ENCODE assay signal across 15 mouse cellular contexts in the genomic region with DNA sequence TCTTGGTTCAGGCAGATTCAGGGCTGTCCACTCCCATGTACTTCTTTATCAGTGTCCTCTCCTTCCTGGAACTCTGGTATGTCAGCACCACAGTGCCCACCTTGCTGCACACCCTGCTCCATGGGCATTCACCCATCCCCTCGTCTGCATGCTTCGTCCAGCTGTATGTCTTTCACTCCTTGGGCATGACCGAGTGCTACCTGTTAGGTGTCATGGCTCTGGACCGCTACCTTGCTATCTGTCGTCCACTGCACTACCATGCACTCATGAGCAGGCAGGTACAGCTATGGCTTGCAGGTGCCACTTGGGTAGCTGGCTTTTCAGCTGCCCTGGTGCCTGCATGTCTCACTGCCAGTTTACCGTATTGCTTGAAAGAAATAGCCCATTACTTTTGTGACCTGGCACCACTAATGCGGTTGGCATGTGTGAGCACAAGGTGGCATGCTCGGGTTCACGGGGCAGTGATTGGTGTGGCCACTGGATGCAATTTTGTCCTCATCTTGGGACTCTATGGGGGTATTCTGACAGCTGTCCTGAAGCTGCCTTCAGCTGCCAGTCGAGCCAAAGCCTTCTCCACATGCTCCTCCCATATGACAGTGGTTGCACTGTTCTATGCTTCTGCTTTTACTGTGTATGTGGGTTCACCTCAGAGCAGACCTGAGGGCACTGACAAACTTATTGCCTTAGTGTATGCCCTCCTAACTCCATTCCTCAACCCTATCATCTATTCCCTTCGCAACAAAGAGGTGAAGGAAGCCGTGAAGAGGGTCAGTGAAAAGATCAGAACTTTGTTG. TPM values are rescaled to one million over a fixed set of nuclear protein-coding genes. Genes with fewer than 3 reads are reported as not detected.
"Had no signal": no experiment of that assay in that cellular context is flagged by ENCODE, and none has a peak within 500 bp of the region (broad histone marks: within the 10 kb centered on the region; RNA-seq: fewer than 3 reads in every experiment).

No protein-coding gene starts in this region.

RNA-seq across cellular contexts. Expression of a gene that starts 1.8 kb away (rescaled TPM):
- total RNA-seq: layer of hippocampus, adult 18-20 months; layer of hippocampus, postnatal 36 days; left cerebral cortex, adult 8-10 months; left cerebral cortex, postnatal 25 days; midbrain, postnatal 0 days had no signal
- polyA plus RNA-seq: kidney, postnatal 0 days; limb, embryonic 11.5 days; lung, embryonic 16.5 days; midbrain, embryonic 13.5 days; midbrain, postnatal 0 days; myocyte; neural tube, embryonic 13.5 days; stomach, postnatal 0 days had no signal

RNA-seq across cellular contexts. Expression of a gene that starts 6.7 kb away (rescaled TPM):
- total RNA-seq: layer of hippocampus, adult 18-20 months; layer of hippocampus, postnatal 36 days; left cerebral cortex, adult 8-10 months; left cerebral cortex, postnatal 25 days; midbrain, postnatal 0 days had no signal
- polyA plus RNA-seq: intestine, embryonic 14.5 days; kidney, postnatal 0 days; limb, embryonic 11.5 days; limb, embryonic 15.5 days; lung, embryonic 16.5 days; midbrain, embryonic 13.5 days; midbrain, postnatal 0 days; myocyte; neural tube, embryonic 13.5 days; stomach, postnatal 0 days had no signal

RNA-seq across cellular contexts. Expression of a gene that starts 10.7 kb away (rescaled TPM):
- total RNA-seq: layer of hippocampus, adult 18-20 months; layer of hippocampus, postnatal 36 days; left cerebral cortex, adult 8-10 months; left cerebral cortex, postnatal 25 days had no signal
- polyA plus RNA-seq: limb, embryonic 11.5 days; midbrain, embryonic 13.5 days; midbrain, postnatal 0 days; neural tube, embryonic 13.5 days had no signal

RNA-seq across cellular contexts. Expression of a gene that starts 24.1 kb away (rescaled TPM):
- total RNA-seq: layer of hippocampus, adult 18-20 months; layer of hippocampus, postnatal 36 days; left cerebral cortex, adult 8-10 months; left cerebral cortex, postnatal 25 days; midbrain, postnatal 0 days had no signal
- polyA plus RNA-seq: intestine, embryonic 14.5 days; kidney, postnatal 0 days; limb, embryonic 11.5 days; limb, embryonic 15.5 days; lung, embryonic 16.5 days; midbrain, embryonic 13.5 days; midbrain, postnatal 0 days; myocyte; neural tube, embryonic 13.5 days; spleen, adult 2 months; stomach, postnatal 0 days had no signal

RNA-seq across cellular contexts. Expression of a gene that starts 41.8 kb away (rescaled TPM):
- total RNA-seq: layer of hippocampus, adult 18-20 months; layer of hippocampus, postnatal 36 days; left cerebral cortex, adult 8-10 months; left cerebral cortex, postnatal 25 days; midbrain, postnatal 0 days had no signal
- polyA plus RNA-seq: intestine, embryonic 14.5 days; kidney, postnatal 0 days; limb, embryonic 11.5 days; limb, embryonic 15.5 days; lung, embryonic 16.5 days; midbrain, embryonic 13.5 days; myocyte; neural tube, embryonic 13.5 days; spleen, adult 2 months; stomach, postnatal 0 days had no signal
